Comparison of ENCODE assay signal across 21 mouse cellular contexts in the genomic region with DNA sequence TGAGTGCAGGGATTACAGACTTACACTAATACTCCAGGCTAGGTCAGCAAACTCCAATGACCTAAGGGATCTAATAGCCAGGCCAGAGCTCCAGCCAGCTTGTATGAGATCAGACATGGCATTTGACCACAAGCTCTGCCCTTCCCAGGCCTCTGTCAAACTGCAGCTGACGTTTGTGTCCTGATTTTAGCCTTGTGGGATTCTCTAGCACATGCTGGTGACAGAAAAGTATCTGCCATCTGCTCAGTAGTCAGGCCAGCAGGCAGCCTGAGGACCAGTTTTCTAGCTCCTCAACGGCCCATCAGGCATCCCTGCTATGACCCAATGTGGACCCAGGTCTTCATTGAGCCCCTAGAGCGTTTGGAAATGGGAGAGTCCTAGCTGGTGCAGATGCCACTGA.
DNase-seq lines count a peak whose midpoint lies in the region; ATAC-seq and TF ChIP-seq lines count a peak whose summit lies in the region.
"Had no signal": no experiment of that assay in that cellular context is flagged by ENCODE, and none has a peak within 500 bp of the region (broad histone marks: within the 10 kb centered on the region; RNA-seq: fewer than 3 reads in every experiment).

No protein-coding gene starts in this region.

- TF ChIP-seq CTCF in liver, postnatal 0 days (IDR thresholded peaks at IDR 0.05; ENCODE audit: low read depth), result no peak
- no peak for TF ChIP-seq CTCF in cerebellum, adult 2 months (IDR thresholded peaks at IDR 0.05; ENCODE audit: borderline replicate concordance, insufficient read depth, low read depth, low read length)

- H3K27me3 ChIP-seq in liver, embryonic 13.5 days, result no peaks in the 10 kb centered on the region
- H3K27me3 ChIP-seq in liver, postnatal 0 days (ENCODE audit: insufficient read depth, low read length), result no peaks in the 10 kb centered on the region
- no peaks in the 10 kb centered on the region for H3K27me3 ChIP-seq in cerebellum, adult 2 months (ENCODE audit: control insufficient read depth, insufficient read depth, low read length)
- H3K27me3 ChIP-seq: forebrain, embryonic 13.5 days; heart, embryonic 15.5 days; kidney, embryonic 15.5 days; limb, embryonic 13.5 days; stomach, embryonic 15.5 days had no signal

- intact Hi-C loops in left cerebral cortex, postnatal 36 days (cut with DNase I), result no loop called here

- no peak overlapping the region for H3K9ac ChIP-seq in liver, embryonic 13.5 days
- no peak overlapping the region for H3K9ac ChIP-seq in liver, postnatal 0 days (replicated peaks)
- H3K9ac ChIP-seq: forebrain, embryonic 13.5 days; heart, embryonic 15.5 days; kidney, embryonic 15.5 days; limb, embryonic 13.5 days; liver, embryonic 14.5 days; stomach, embryonic 15.5 days had no signal

- 71% methylated on average over 3 of the region's 3 CpGs for WGBS in liver, embryonic 13.5 days (ENCODE audit: insufficient replicate concordance)
- 83% methylated on average over 3 of the region's 3 CpGs for WGBS in liver, postnatal 0 days (ENCODE audit: insufficient replicate concordance)
- 9% methylated on average over 3 of the region's 3 CpGs for WGBS in cerebellum, adult 2 months

- H3K4me1 ChIP-seq in liver, embryonic 13.5 days (replicated peaks), result peaks cover 17% of the 10 kb centered on the region
- no peaks in the 10 kb centered on the region for H3K4me1 ChIP-seq in liver, postnatal 0 days (ENCODE audit: insufficient read depth)
- H3K4me1 ChIP-seq in cerebellum, adult 2 months (ENCODE audit: control insufficient read depth, insufficient read depth, low read length), result peaks cover 43% of the 10 kb centered on the region

- no peak for ATAC-seq in liver, embryonic 13.5 days (ENCODE audit: low read depth)
- ATAC-seq in liver, postnatal 0 days, result no peak
- no peak for ATAC-seq in erythroblast, adult 5-6 weeks (replicated peaks; ENCODE audit: low FRiP score, poor library complexity, severe bottlenecking)
- ATAC-seq: forebrain, embryonic 13.5 days; hindbrain, postnatal 0 days; intestine, postnatal 0 days had no signal

- peak overlapping the region; percentile 10; the same call in 1 of the 2 replicates for H3K27ac ChIP-seq in liver, embryonic 13.5 days
- H3K27ac ChIP-seq in liver, postnatal 0 days (ENCODE audit: low read depth), result no peak overlapping the region
- H3K27ac ChIP-seq in cerebellum, adult 2 months (ENCODE audit: insufficient read depth, low read length), result peak overlapping the region; percentile 72; the same call in 1 of the 2 replicates
- H3K27ac ChIP-seq: forebrain, embryonic 13.5 days; heart, adult 2 months; heart, embryonic 15.5 days; hindbrain, embryonic 10.5 days; hindbrain, postnatal 0 days; kidney, embryonic 15.5 days; limb, embryonic 13.5 days; liver, embryonic 14.5 days; macrophage; stomach, embryonic 15.5 days had no signal

- no peak overlapping the region for H3K4me3 ChIP-seq in liver, embryonic 13.5 days (replicated peaks)
- no peak overlapping the region for H3K4me3 ChIP-seq in liver, postnatal 0 days (ENCODE audit: low read depth, low read length)
- no peak overlapping the region for H3K4me3 ChIP-seq in cerebellum, adult 2 months (replicated peaks; ENCODE audit: insufficient read depth, low read depth, low read length)
- H3K4me3 ChIP-seq: forebrain, embryonic 13.5 days; heart, adult 2 months; heart, embryonic 15.5 days; hindbrain, embryonic 10.5 days; kidney, embryonic 15.5 days; limb, embryonic 13.5 days; stomach, embryonic 15.5 days had no signal

- no peak for TF ChIP-seq POLR2A in cerebellum, adult 2 months (IDR thresholded peaks at IDR 0.05; ENCODE audit: borderline replicate concordance, insufficient read depth, low read length)

- no peaks in the 10 kb centered on the region for H3K9me3 ChIP-seq in liver, embryonic 13.5 days (replicated peaks)
- no peaks in the 10 kb centered on the region for H3K9me3 ChIP-seq in liver, postnatal 0 days (ENCODE audit: low read length)
- H3K9me3 ChIP-seq: forebrain, embryonic 13.5 days; heart, embryonic 15.5 days; kidney, embryonic 15.5 days; limb, embryonic 13.5 days; stomach, embryonic 15.5 days had no signal

- no peak for TF ChIP-seq EP300 in liver, postnatal 0 days (IDR thresholded peaks at IDR 0.05; ENCODE audit: low read depth)

- DNase-seq in liver, embryonic 13.5 days, result no peak
- no peak for DNase-seq in liver, postnatal 0 days
- DNase-seq in cerebellum, adult 2 months, result peak; percentile 78 to 94
- peak; percentile 71 to 74 for DNase-seq in cerebellum, postnatal 36 days
- DNase-seq in left cerebral cortex, postnatal 36 days (ENCODE audit: low spot score in 2 of 2), result no peak
- DNase-seq in right cerebral cortex, postnatal 25 days, result no peak
- DNase-seq: adrenal gland, adult 8-10 months; heart, adult 2 months; thymus, adult 2 months had no signal

- no peak overlapping the region for H3K4me2 ChIP-seq in liver, embryonic 13.5 days
- H3K4me2 ChIP-seq in liver, postnatal 0 days (ENCODE audit: low read depth, low read length), result no peak overlapping the region
- H3K4me2 ChIP-seq: forebrain, embryonic 13.5 days; heart, embryonic 15.5 days; kidney, embryonic 15.5 days; limb, embryonic 13.5 days; midbrain, embryonic 11.5 days; stomach, embryonic 15.5 days had no signal

- 0 out of 2 replicates have a peak, but pooled peaks cover 9% of the 10 kb centered on the region for H3K36me3 ChIP-seq in liver, embryonic 13.5 days
- H3K36me3 ChIP-seq in liver, postnatal 0 days (replicated peaks; ENCODE audit: insufficient read depth, low read length), result no peaks in the 10 kb centered on the region; the same call in 1 of the 2 replicates
- H3K36me3 ChIP-seq: hindbrain, embryonic 10.5 days; kidney, embryonic 15.5 days; stomach, embryonic 15.5 days had no signal

Comparison
In these comparisons a context has a peak if more than half of its experiments do, and no peak if none do; other contexts are left out.
1. DNase-seq: peak in cerebellum, adult 2 months (2 of 2) and cerebellum, postnatal 36 days (2 of 2); none in liver, embryonic 13.5 days (single experiment), liver, postnatal 0 days (single experiment), left cerebral cortex, postnatal 36 days (0 of 2) and right cerebral cortex, postnatal 25 days (single experiment).